Mouse (Mus musculus): ENCODE measurements around the gene Sv2c. TPM values are rescaled to one million over a fixed set of nuclear protein-coding genes. Genes with fewer than 3 reads are reported as not detected.

Sv2c gene
- total RNA-seq, 1 experiment from 2014 or later: not detected

DNA sequence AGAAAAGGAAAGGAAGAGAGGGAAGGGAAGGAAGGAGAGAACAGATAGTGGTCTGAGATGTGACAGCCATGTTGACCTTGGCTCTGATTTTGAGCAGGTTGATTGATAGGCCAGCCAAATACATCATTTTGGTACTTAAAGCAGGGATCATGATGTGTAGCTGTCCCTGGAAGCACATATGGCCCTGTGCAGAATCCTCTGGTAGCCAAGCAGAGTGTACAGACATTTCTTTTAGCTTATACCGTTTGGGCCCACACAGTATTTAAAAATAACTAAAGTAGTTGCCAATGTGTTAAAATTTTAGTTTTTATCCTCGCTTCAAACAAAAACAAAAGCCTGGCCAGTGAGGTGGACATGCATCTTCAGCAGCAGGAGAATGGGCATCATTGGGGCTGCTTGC lies 223.1 kb downstream of the Sv2c start:
- no peak for ATAC-seq (replicated peaks; ENCODE audit: insufficient number of reproducible peaks, low FRiP score, low TSS enrichment, poor library complexity, severe bottlenecking)

Other genes with a start within 250 kb of the Sv2c start
- 51.2 to 86.8 TPM (median 55.9 TPM) in 3 replicates for gene Iqgap2, start 240.7 kb downstream of the Sv2c start, total RNA-seq (2017)
- gene Gm20075, start 51.2 kb downstream of the Sv2c start, total RNA-seq (2017): 0.67 to 13.7 TPM (median 1.6 TPM) in 3 replicates
- gene Gm17190, start 50.5 kb downstream of the Sv2c start, total RNA-seq (2017): not detected in 3 replicates